Mouse (Mus musculus) spleen, adult 2 months (tissue): ENCODE measurements at regions not wholly inside any gene's neighbourhood (a gene's known extent, or its start where the extent isn't known, plus 50 kb on each side); places are given as distances from the start of the nearest gene placed in this dataset.

Source experiments
- DNase-seq, 2 experiments: peaks; one replicate each; pipeline versions ENCODE4 v3.0.0 to v3.0.0-alpha.2; 2012 to 2021; ENCODE audit warnings: low spot score in 2 of 2, low read depth in 1 of 2
- H3K27ac ChIP-seq: fragments of 200-500 bp; 2 replicates; pipeline ENCODE4 v1.5.1; 2012; ENCODE audit warnings: low read length, inconsistent platforms; ENCODE audit not compliant: insufficient read depth
- H3K27me3 ChIP-seq: fragments of 200-500 bp; 2 replicates; pipeline ENCODE4 v1.6.1; 2012; ENCODE audit warnings: mild to moderate bottlenecking, moderate library complexity, low read length, inconsistent platforms; ENCODE audit not compliant: control insufficient read depth, insufficient read depth
- H3K36me3 ChIP-seq: fragments of 200-500 bp; 2 replicates; pipeline ENCODE4 v1.6.1; 2012; ENCODE audit warnings: mild to moderate bottlenecking, low read length, inconsistent platforms; ENCODE audit not compliant: control insufficient read depth, insufficient read depth
- H3K4me1 ChIP-seq: fragments of 200-500 bp; 2 replicates; pipeline ENCODE4 v1.6.1; 2011; ENCODE audit warnings: inconsistent platforms; ENCODE audit not compliant: control insufficient read depth, insufficient read depth, insufficient read length
- H3K4me3 ChIP-seq: fragments of 200-500 bp; 2 replicates; pipeline ENCODE4 v1.5.1; 2011; ENCODE audit warnings: mild to moderate bottlenecking, inconsistent platforms; ENCODE audit not compliant: insufficient read depth, insufficient read length; ENCODE audit errors: extremely low read depth
- CTCF ChIP-seq: fragments of 200-500 bp; IDR thresholded peaks from 2 replicates; pipeline ENCODE4 v1.5.1; 2011; ENCODE audit warnings: mild to moderate bottlenecking, inconsistent platforms; ENCODE audit not compliant: insufficient read depth, insufficient read length, insufficient replicate concordance; ENCODE audit errors: extremely low read depth
- POLR2A ChIP-seq: fragments of 200-500 bp; IDR thresholded peaks from 2 replicates; pipeline ENCODE4 v1.6.1; 2011; ENCODE audit warnings: low read depth, low read length, inconsistent platforms
- WGBS: fragments of 180-500 bp; shearing (Covaris S2); methylation state at CpG from one replicate; pipeline ENCODE4 v1.1.7; 2018; 5-methylcytosine and 5-hydroxymethylcytosine counted together

DNA sequence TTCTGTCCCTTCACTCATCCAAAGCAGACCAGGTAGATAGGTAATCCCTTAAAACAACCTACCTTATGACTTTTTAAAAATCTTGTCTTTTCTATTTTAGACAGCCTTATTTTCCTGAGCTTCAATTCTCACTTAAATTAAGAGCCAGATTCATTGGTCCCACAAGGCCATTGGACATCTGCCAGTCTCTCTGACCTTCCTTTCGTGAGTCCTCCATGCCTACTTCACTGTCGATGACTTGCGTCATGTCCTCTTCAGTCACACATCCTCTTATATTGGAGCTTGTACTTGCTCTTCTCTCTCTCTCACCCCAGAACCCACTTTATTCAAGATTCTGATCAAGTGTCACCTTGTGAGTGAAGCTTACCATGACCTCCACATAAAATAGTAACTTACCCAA lies 542.0 kb upstream of the C030005K15Rik start:
- DNase-seq, result no peak
- no peaks in the 10 kb centered on the region for H3K27me3 ChIP-seq
- TF ChIP-seq CTCF (no peak), POLR2A (no peak)
- no peak overlapping the region for H3K27ac ChIP-seq
- H3K4me3 ChIP-seq, result no peak overlapping the region
- H3K36me3 ChIP-seq, result no peaks in the 10 kb centered on the region
- WGBS, result 88% methylated on average over 3 of the region's 3 CpGs
- no peaks in the 10 kb centered on the region for H3K4me1 ChIP-seq

DNA sequence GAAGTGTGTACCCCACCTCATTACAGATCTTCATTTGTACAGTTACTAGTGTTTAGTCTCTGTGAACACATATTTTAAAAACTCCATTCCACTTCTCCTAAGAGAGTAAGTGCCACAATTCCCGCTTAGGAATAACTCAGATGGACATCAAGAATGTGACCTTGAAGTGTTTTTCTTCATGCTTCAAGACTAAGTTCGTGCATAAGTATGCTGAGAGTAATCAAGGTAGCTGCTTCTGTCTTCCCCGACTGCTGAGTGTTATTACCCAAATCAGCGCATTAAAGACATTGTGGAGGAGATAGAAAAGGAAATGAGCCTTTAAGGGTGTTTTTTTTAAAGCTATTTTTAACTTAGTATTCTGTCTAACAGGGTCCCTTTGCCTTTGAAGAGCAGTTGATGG lies 565.1 kb upstream of the C030005K15Rik start:
- 74% methylated on average over 4 of the region's 4 CpGs for WGBS

DNA sequence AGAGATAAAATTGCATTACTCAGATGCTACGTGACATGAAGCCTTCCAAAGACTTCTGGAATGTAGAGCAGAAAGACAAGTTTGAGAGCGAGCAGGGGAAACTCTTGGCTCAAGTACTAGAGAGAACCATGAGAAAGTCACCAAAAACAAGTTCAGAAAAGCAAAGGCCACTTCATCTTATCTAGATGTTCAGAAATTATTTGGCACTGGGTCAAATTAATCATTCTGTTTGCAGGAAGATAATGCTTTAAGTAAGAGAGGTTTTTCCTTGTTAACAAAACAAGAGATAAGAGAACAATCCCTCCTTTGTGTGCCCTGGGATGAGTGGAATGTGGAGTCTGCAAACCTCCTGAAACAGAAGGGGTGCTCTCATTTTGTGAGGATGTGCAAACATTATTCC lies 565.6 kb upstream of the C030005K15Rik start:
- Histone ChIP-seq H3K27ac (no peak overlapping the region), H3K36me3 (no peaks in the 10 kb centered on the region), H3K27me3 (no peaks in the 10 kb centered on the region), H3K4me3 (no peak overlapping the region), H3K4me1 (no peaks in the 10 kb centered on the region)
- no peak for DNase-seq
- 71% methylated on average over 2 of the region's 2 CpGs for WGBS
- TF ChIP-seq POLR2A (no peak), CTCF (no peak)

More for the DNA sequence above, 565.1 kb upstream of the C030005K15Rik start:
- Histone ChIP-seq H3K27me3 (no peaks in the 10 kb centered on the region), H3K36me3 (no peaks in the 10 kb centered on the region), H3K27ac (no peak overlapping the region), H3K4me3 (no peak overlapping the region), H3K4me1 (no peaks in the 10 kb centered on the region)
- no peak for DNase-seq
- no peak for TF ChIP-seq CTCF
- TF ChIP-seq POLR2A, result no peak

DNA sequence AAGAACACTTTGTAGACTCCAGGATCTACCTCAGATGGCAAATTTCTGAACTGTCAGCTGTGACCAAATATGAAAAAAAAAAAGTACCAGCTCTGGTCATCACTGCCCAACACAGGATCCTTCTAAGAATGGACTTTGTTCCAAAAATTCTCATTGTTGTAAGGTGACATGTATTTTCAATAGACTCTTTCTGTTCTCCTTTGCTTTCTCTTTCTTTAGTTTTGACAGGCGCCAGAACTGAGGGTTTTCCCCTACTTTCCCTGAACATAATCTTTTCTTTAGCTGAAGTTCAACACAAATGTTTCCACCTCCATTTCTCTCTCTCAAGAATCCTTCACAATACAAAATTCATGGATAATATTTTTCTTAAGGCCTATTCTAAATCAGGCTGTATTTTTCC lies 579.1 kb upstream of the C030005K15Rik start:
- no peak for DNase-seq
- 66% methylated on average over 1 of the region's 1 CpGs for WGBS
- Histone ChIP-seq H3K27ac (no peak overlapping the region), H3K4me1 (no peaks in the 10 kb centered on the region), H3K36me3 (no peaks in the 10 kb centered on the region), H3K27me3 (no peaks in the 10 kb centered on the region), H3K4me3 (no peak overlapping the region)
- no peak for TF ChIP-seq POLR2A
- TF ChIP-seq CTCF, result no peak

DNA sequence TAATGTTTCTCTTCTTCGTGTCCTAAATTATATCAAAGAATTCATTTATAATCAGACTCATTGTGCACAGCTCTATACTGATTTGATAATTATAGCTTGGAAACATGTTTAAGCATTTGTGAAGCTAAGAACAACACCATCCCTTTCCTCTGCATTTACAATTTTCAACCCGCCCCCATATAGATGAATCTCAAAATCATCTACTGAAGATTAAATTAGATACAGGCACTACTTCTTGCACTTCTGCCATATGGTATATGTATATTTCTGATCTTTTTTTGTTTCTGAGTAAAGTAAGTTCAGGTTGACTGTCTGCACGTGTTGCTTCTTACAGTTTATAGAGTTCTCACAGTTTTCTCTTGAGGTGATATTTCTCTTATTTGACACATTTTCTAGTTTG lies 583.1 kb upstream of the C030005K15Rik start:
- Histone ChIP-seq H3K4me1 (no peaks in the 10 kb centered on the region), H3K27me3 (no peaks in the 10 kb centered on the region), H3K36me3 (no peaks in the 10 kb centered on the region), H3K27ac (no peak overlapping the region), H3K4me3 (no peak overlapping the region)
- TF ChIP-seq CTCF (no peak), POLR2A (no peak)
- WGBS, result 77% methylated on average over 3 of the region's 3 CpGs
- DNase-seq, result no peak

- no peak for DNase-seq
- no peaks in the 10 kb centered on the region for H3K27me3 ChIP-seq
- H3K4me1 ChIP-seq, result no peaks in the 10 kb centered on the region
- no peaks in the 10 kb centered on the region for H3K36me3 ChIP-seq
- H3K4me3 ChIP-seq, result no peak overlapping the region
- TF ChIP-seq POLR2A (no peak), CTCF (no peak)
- no peak overlapping the region for H3K27ac ChIP-seq
Measured at GRCm38 (mm10) chr10:98311403-98311802, 584.8 kb upstream of the C030005K15Rik start.

- no peaks in the 10 kb centered on the region for H3K4me1 ChIP-seq
- 60% methylated on average over 2 of the region's 2 CpGs for WGBS
- no peaks in the 10 kb centered on the region for H3K36me3 ChIP-seq
- no peak for DNase-seq
- TF ChIP-seq POLR2A (no peak), CTCF (no peak)
- H3K4me3 ChIP-seq, result no peak overlapping the region
- H3K27me3 ChIP-seq, result no peaks in the 10 kb centered on the region
- H3K27ac ChIP-seq, result no peak overlapping the region
Measured at GRCm38 (mm10) chr10:98318416-98318815, 591.9 kb upstream of the C030005K15Rik start.
